Mouse (Mus musculus): ENCODE data around the gene Aasdh.

GRCm38 (mm10) chr5:76887011-76887410 is 18.3 kb downstream of the Aasdh start:
- TF ChIP-seq CTCF (IDR thresholded peaks at IDR 0.05; ENCODE audit: borderline replicate concordance, insufficient read depth, low read depth, low read length) (no peak), POLR2A (IDR thresholded peaks at IDR 0.05; ENCODE audit: borderline replicate concordance, insufficient read depth, low read length) (no peak)
